Mouse (Mus musculus) brain, embryonic 18.5 days (tissue): ENCODE measurements around the gene Zfp366.

Source experiments
- DNase-seq: peaks from one replicate; pipeline ENCODE4 v3.0.0-alpha.2; 2012; ENCODE audit warnings: low read depth, low spot score

Zfp366 gene

GRCm38 (mm10) chr13:99245916-99246460, 61.4 kb downstream of the Zfp366 start:
- DNase-seq: no peak

DNA sequence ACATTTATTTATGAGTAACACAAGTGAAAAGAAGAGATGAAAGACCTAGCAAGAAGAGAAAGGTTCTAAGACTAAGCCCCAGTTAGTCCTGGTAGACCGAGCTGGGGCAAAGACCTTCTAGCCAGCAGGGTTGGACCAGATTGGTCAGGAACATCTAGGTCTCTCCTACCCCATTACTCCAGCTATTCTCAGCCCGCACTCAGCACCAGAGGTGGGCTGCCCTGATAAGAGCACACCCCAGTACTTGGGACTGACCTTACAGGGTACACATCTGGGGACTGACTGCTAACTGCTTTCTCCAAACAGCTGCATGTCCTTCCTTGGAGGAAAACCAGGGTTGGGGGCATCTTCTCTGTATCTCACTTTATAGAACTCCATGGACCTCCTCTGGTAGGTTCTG, 66.2 kb downstream of the Zfp366 start:
- no peak for DNase-seq

DNA sequence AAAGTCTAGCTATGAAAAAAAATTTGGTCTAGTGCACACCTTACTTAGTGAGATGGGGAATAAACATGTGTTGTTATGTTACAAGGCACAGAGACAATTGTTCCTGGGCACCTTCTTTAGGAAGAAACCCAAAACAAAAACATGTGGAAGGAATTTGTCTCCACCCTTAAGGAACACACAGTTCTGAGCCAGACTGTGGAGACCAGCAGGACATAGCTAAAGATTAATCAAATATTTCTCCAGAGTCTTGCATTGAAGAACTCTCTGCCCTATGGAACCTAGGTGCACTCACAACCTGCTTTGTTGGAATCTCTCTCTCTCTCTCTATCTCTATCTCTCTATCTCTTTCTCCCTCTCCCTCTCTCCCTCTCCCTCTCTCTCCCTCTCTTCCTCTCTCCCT, 69.6 kb downstream of the Zfp366 start:
- no peak for DNase-seq

DNA sequence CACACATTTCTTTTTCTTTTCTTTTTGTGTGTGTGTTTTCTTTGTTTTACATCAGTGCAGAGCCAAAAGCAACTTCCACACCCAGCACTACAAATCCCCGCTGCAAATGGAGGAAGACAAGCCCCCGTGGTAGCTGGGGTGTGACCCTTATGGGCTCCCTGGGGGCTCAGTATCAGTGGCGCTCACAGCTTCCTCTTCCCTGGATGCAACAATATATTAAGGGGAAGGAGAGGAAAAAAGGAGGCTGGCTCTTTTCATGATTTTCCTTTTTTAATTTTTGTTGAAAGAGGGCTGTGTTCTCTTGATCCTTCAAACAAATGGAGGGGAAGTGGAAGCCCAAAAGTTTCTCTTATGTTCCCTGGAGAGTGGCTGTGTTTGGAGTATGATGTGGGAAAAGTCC, 70.2 kb downstream of the Zfp366 start:
- DNase-seq: no peak

DNA sequence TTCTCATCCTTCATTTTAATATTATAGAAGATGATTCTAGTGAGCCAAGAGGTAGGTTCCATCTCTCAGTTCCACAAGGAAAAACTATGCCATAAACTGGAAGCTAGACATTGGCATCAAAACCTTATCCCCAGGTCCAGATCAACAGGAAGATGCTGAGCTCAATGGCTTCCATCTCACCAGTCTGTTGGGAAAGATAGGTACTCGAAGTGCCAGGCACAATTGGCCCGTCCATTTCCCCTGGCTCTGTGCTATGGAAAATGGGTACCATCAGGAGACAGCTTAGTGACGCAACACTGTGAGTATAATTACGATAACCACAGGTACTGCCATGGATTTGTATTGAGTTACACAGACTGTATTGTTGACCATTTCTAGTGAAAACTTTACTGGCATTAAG, 72.3 kb downstream of the Zfp366 start:
- DNase-seq: no peak

DNA sequence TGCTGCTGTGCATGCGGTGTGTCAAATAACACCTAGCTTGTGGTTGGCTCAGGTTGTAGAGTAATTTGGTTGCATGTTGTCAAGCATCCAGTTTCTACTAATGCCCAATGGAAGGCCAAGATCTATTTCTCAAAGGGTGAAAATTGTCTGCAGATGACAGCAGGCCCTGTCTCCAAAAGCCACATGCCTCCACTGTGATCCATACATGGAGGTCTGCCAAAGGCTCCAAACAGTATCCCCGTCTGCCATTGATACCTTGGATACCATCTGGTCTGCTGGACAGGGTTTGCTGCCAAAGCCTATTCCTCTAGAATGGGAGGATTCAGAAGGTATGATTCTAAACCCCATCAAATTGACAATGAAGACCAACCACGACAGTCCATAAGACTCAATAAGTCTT, 74.1 kb downstream of the Zfp366 start:
- DNase-seq: no peak

DNA sequence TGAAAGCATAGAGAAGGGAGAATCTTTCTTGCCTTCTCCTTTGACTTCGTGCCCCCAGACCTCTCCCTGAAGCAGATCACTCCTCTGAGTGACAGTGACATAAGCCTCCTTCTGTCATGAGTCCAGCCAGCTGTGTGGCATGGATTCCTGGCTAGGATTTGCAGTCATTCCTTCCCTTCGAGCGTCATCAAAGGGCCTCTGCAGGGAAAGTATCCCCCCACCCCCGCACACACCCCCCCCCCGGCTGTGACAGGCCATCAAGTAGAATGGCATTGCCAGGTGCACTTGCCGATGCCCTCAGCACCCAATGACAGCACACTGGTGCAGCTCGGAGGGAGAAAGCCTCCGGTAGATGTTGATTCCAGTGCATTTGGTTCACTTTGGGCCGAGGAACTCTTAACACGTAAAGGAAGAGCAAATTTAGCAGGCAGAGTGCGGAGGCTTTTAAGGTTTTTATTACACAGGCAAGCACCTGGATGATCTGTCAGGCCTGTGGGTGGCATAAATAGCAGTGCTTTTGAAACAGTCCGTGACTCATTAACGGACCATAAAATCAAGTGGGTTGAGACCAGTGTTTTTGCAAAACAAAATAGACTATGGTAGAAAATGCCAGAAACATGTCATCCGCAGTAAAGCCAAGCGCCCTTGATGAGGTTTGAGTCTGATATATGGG, 75.0 kb downstream of the Zfp366 start:
- DNase-seq: no peak

DNA sequence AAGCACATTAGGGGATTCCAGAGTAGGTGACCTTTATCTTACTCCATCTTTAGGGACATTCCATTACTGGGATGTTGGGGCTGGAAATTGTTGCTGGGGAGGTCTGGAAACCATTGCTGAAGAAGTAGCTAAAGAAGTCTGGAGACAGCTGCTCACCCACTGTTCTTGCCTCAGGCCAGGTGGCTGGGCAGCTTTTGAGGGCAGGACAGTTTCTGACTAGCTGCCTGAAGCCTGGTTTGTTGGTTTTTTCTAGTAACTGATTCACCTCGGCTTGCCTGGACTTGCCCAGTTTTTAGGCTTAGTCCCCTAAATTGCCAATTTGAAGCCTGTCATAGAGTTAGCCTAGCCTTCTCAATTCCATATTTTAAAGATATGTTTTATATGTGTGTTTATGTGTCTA, 77.8 kb downstream of the Zfp366 start:
- DNase-seq: no peak

DNA sequence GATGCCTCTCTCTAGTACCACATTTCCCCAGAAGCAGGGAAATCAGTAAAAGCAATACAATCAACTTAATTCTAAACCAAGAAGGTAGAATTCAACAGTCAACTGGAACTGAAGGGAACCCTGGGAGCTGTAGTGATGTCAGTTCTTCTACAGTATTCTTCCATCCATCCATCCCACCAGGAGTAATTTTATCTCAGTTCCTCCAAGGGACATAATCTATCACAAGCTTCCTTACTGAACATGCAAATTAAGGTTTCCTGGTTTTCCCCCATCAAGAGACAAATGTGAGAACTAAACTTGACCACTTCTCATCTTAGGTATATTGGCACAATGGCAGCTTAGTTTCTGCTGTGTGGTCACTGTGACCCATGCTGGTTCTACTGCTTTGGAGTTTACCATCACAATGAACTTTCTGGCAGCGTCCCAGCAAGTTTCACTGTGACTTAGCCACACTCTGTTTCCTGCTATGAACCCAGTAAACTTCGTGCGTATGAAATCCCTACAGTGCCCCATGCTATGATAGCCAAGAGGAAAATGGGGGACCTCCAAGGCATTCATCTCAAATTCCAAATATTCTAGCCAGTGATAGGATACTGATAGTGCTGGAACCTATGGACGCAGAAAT, 78.6 kb downstream of the Zfp366 start:
- DNase-seq: no peak

DNA sequence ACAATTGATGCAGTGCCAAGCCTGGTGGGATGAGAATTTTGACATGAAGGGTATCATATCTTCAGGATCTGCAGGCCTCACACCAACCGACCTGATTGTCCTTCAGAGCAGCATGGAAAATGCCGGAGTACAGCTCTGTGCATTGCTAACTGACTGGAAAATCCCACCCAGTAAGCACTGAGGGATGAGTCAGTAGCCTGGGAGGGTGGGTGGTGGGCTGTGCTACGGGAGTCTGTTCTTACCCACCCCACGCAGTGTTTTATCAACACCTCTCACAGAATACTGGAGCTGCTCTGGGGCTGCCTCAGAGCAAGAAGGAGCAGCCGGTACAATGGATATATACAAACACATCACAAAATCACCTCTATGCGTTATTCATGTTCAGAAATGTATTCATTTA, 79.9 kb downstream of the Zfp366 start:
- DNase-seq: no peak

- no peak for DNase-seq
Measured at GRCm38 (mm10) chr13:99272046-99272445, 87.4 kb downstream of the Zfp366 start.

DNA sequence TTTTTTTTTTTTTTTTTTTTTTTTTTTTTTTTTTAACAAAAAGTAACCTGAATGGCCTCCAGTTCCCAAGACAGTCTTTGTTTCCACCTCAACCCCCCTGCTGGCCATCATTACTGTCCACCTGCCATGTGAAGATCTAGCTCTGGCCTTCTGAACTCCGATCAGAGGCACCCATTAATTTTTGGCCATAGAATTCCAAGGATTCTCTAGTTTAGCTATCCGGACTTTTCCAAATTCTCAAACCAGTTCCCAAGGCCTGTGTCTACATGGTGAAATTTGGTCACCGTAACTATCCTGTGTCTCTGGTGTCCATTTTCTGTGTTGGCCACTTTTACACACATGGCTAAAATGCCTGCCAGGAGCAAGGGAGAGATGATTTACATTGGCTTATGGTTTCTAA, 92.9 kb downstream of the Zfp366 start:
- no peak for DNase-seq

DNA sequence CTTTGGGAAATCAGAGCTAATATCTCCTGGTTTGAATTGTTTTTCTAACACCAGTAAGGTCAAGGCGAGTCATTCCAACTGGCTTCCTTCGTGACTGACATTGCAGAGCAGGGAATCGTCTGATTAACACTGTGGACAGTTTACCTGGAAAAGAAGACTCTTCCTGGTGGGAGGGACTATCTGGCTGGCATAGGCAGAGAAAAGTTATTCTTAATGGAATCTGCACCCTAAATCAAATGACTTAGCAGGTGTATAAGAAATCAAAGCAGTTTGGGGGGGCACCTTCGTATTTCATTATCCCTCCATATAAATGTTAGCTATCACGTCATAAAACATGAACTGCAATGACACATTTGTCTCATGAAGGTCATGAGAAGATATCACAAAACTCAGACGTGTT, 93.9 kb downstream of the Zfp366 start:
- no peak for DNase-seq

GRCm38 (mm10) chr13:99279351-99279750, 94.7 kb downstream of the Zfp366 start:
- DNase-seq: no peak

GRCm38 (mm10) chr13:99282961-99283360, 98.3 kb downstream of the Zfp366 start:
- no peak for DNase-seq

- no peak for DNase-seq
Measured at GRCm38 (mm10) chr13:99283916-99284315, 99.3 kb downstream of the Zfp366 start.

GRCm38 (mm10) chr13:99284400-99285160, 100.0 kb downstream of the Zfp366 start:
- DNase-seq: peak; percentile 75

DNA sequence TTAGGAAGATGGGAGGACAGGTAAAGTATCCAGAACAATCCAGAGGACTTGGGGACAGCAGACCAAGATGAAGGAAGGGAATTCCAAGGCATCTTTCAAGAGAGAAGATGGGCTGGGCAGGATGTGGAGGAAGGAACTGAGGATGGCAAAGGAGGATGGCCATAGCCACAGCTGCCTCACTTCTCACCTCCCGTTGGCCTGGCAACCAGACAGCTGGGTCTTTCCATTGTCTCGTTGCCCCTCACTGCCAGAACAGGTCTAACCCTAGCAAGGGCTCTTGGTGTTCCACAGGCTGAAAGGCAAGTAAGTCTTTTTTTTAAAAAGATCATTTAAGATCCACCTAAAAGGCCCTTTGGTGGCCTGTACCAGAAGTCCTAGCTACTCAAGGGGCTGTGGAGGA, 100.6 kb downstream of the Zfp366 start:
- no peak for DNase-seq

DNA sequence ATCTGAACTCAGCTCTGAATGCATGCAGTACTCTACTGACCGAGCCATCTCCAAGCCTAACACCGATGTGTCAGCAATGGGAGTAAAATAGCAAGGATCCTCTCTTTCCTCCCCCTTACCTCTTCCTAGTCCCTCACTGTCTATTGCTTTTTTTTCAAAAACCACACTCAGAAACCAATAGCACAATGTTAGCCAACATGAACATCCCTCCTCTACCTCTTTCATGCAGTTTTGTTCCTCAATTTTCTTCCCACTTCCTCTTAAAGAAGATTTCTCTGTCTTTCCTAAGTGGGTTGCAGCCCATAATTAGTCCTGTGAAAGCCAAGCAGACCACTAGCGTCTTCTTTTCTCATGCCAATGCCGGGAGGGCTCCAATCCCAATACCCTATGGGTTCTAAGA, 102.6 kb downstream of the Zfp366 start:
- no peak for DNase-seq

GRCm38 (mm10) chr13:99287786-99288185, 103.2 kb downstream of the Zfp366 start:
- DNase-seq: no peak

DNA sequence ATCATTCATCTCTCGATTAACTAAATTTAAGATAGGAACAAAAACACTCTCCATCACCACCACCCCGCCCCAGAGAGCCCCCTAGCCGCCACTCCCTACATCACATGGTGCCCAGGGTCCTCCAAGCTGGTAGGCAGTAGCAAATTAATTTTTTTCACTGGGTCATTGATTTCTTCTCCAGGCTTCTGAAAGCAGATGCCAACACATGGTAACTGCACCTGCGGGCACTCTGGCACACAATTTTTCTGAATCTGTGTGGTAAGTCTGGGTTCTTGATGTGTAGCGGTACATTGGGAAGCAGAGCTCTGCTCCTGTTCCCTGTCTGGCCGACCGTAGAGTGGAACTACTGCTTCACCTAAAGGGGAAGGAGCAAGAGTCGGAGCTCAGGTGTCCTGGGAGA, 106.1 kb downstream of the Zfp366 start:
- DNase-seq: no peak

DNA sequence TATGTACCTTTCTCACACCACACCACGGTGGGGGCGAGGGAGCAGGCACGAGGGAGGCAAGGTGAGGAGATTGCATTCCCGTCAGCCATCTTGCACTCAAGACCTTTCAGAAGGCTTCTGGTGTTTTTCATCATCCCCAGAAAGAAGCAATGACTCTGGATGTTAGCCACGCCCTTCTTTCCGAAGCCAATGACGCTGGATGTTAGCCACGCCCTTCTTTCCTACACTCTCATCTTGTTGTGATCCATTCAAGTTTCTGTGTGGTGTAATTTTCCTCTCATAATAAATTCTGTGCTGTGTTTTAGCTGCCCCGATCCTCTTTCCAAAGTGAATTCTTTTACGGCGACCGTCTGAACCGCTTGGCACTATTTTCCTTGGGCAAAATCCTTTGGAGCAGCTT, 109.6 kb downstream of the Zfp366 start:
- DNase-seq: no peak

DNA sequence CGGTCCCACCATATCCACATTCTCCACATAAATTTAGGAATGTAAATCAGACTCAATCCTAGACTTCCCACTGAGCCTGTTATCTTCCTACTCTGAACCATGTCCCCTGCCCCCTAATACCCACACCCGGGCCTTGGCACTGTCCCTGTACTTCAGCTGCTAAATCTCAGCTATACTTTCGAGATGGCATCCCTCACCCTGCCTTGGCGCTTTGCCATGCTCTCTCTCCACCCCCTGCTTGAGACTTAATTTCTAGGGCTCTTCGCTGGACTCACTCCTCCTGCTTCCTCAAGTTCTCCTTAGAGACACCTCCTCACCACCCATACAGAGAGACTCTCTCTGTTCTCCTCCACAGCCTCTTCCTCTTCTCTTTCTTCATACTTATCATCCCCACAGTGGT, 115.3 kb downstream of the Zfp366 start:
- DNase-seq: no peak
